Mouse (Mus musculus): ENCODE results near the gene Cox4i1. TPM values are rescaled to one million over a fixed set of nuclear protein-coding genes. Genes with fewer than 3 reads are reported as not detected.

Cox4i1 gene
- polyA plus RNA-seq (2012; rRNA removed) = 2,082 and 2,130 TPM in 2 replicates

DNA sequence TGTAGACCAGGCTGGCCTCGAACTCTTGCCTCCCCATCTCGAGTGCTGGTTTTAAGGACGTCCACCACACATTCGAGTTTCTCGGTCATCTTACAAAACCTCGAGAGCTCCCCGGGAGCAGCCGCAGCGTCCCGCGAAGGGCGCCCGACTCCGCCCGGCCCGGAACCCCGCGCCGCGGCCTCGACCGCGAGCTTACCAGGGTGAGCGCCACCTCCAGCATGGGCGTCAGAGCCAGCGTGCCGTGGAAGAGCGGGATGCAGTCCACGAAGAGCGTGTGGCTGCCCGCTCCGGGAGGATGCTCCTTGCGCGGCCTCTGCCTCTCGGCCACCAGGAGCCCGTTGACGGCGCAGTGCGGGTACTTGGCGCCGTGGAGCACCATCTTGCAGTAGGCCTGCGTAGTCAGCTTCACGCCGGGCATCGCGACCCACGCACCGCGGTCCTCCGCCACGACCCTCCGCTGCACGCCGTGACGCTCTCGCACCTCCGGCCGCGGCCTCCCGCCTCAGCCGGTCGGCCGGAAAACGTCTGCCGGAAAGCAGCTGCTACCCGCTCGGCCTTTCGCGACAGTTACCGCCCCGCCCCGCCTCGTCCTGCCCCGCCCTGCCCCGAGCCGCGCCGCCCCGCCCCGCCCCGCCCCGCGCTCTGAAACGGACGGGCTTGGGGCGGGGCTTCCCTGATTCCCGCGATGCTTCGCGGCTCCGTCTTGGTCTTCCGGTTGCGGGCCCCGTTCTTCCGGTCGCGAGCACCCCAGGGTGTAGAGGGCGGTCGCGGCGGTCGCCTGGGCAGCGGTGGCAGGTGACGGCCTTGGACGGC is at the start of gene Cox4i1, which contains the start of gene Gm27021:
Cox4i1 (plus strand) TSS at position 662 of the 813 bp plus-strand sequence.
Gm27021 (minus strand) TSS at position 519 of the 813 bp plus-strand sequence.
- DNase-seq (ENCODE audit: extremely low spot score in 1 of 2, low spot score in 1 of 2) = peak; percentile 57 to 89

DNA sequence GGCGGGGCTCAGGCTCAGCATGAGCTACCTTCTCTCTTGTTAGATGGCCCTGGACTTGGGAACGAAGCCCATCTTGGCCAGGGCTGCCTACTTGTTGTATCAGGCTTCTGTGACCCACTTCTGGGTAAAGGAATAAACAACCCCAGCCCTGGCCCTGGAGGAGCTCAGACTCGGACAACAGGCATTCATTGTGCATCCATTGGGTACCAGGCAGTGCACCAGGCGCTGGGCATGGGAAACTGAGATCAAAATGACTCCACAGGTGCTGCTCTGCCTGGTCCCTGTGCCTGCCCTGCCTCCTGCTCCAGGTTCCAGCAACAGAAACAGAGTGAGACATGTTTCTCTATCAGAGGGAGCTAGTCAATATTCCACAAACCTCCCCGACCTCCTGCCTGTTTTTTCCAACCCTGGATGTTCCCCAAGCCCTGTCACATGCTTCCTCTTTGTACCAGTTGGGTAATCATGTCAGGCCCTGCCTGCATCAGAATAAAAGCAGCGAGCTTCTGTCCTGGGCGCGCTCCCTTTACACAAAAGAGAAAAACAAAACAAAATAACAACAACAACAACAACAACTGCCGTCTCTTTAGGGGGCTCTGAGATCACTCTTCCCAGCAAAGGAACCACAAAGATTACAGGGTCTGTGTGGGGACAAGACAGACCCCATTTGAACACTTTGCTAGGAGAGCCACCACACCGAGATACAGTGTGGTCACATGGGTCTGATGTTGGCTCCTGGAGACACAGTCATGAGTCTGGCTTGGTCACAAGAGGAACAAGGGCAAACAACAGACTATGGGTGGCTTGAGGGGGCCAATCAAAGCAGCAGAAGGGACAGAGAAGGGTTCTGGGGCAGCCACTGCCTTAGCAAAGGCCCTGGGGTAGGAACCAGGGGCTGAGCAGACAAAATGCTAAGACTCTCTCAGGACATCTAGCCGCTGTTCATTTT is 48.5 kb upstream of the Cox4i1 start:
- DNase-seq (ENCODE audit: extremely low spot score in 1 of 2, low spot score in 1 of 2) = peak; percentile 38 to 45

DNA sequence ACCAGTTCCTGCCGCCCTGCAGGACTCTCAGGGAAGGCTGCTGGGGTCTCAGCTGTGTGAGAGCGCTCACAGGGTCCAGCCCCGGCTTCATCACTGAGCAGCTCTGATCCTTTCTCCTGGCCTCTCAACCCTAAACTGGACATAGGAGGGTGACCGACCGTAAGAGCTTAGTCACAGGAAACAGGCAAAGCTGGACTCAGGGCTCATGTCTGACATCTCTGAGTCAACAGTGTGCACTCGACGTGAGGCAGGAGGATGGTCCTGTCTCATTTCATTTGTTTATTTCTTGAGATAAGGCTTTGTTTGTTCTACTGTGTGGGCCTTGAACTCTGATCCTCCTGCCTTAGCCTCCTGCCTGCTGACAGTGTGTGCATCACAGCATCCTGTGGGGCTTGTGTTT is 47.6 kb upstream of the Cox4i1 start:
- no peak for DNase-seq (ENCODE audit: extremely low spot score in 1 of 2, low spot score in 1 of 2)

DNA sequence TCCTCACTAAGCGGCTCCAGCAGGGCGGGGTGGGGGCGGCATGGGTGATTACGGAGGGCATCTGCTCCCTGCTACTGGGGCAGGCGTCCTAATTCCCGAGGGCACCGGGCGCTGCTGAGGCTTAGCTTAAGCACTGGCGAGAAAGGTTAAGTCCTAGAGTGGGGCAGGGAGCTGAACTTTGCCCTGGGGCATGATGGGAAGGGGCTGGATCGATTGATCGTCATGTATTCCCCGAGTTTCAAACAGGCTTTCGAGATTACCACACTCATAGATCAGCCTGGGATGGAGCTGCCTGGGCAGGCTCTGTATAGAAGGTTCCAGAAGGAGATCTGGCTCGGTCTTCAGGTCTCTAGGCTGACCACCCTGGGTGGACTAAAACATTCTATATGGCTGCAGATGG is 45.9 kb upstream of the Cox4i1 start:
- no peak for DNase-seq (ENCODE audit: extremely low spot score in 1 of 2, low spot score in 1 of 2)

DNA sequence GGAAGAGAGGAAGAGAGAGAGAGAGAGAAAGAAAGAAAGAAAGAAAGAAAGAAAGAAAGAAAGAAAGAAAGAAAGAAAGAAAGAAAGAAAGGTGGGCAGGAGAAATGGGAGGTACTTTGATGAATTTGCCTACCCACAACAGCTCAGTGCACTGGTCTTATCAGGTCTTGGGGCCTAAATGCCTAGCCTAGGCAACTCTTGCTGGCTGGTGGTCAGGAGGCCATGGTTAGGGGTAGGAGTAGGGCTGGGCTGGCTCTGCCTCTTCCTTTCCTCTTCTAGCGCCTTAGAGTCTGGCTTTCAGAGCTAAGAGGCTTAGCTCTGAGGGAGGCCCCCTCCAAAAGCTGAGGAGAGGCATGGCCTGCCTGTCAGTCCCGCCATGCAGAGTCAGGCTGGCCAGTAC is 44.4 kb upstream of the Cox4i1 start:
- no peak for DNase-seq (ENCODE audit: extremely low spot score in 1 of 2, low spot score in 1 of 2)

DNA sequence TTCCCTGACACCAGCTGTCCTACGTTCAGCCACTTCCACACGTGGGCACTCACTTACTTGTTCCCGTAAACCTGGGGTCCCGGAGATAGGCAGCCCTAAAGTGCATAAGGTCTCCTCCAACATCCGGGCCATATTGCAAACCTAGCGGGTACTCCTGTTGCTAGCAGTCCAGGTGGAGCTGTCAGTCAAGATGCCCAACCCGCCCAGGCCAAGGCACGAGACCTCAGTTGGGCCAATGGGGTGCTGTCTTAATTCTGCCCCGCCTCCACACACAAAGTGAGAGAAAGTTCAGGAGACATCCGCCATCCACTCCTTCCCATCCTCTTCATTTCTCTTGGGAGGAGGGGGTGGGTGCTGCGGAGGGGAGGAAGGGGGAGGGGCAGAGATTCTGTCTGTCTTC is 41.6 kb upstream of the Cox4i1 start:
- no peak for DNase-seq (ENCODE audit: extremely low spot score in 1 of 2, low spot score in 1 of 2)

DNA sequence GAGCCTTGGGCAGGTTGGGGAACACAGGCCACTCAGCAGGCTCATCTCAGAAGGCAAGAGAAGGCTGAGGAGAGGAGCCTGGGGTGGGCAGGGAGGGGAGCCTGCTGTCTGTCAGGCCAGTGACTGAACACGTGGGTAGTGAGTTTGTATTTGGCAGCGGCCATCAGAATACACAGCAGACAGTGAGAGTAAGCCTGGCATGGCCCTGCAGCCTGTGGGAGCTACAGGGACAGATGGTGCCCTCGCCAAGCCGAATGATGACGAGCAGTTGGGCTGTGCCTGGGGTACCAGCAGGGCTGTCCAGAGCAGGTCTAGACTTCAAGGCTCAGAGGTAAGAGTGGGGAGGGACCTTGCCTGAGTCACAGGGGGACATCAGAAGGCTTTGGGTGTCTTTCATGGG is 40.7 kb upstream of the Cox4i1 start:
- no peak for DNase-seq (ENCODE audit: extremely low spot score in 1 of 2, low spot score in 1 of 2)

DNA sequence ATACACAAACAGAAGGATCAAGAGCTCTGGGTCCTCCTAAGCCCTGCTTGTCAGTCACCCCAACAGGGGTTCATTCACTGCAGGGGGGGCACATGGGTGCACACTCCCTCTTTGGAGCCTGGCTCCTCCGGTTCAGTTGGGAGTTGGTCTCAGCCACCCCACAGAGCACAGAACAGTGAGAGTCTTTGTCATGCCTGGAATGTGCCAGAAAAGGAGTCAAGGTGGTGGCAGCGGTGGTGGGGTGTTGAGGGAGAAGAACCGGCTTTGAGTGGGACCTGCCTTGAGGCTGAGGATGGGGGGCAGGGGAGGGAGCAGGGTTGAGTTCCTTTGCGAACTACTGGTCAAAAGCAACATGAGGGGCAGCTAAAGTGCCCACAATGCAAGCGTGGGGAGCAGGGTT is 38.0 kb upstream of the Cox4i1 start:
- DNase-seq (ENCODE audit: extremely low spot score in 1 of 2, low spot score in 1 of 2) = no peak

DNA sequence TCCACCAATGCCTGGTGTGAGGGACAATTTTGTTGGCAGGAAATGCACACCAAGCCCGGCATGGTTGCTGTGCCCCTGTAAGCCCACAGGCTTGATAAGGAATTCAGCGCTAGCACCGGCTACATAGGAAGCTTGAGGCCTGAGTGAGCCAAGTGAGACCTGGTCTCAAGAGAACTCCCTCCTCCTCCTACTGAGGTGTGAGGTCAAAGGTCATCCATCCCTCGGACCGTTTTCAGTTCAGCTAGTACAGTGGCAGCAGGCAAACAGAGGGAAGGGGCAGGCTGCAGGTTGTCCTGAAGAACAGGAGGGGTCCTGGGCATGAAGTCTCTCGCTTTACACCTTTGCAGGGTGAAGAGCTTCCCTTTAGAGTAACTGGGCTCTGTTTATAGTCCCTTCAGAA is 37.2 kb upstream of the Cox4i1 start:
- no peak for DNase-seq (ENCODE audit: extremely low spot score in 1 of 2, low spot score in 1 of 2)

DNA sequence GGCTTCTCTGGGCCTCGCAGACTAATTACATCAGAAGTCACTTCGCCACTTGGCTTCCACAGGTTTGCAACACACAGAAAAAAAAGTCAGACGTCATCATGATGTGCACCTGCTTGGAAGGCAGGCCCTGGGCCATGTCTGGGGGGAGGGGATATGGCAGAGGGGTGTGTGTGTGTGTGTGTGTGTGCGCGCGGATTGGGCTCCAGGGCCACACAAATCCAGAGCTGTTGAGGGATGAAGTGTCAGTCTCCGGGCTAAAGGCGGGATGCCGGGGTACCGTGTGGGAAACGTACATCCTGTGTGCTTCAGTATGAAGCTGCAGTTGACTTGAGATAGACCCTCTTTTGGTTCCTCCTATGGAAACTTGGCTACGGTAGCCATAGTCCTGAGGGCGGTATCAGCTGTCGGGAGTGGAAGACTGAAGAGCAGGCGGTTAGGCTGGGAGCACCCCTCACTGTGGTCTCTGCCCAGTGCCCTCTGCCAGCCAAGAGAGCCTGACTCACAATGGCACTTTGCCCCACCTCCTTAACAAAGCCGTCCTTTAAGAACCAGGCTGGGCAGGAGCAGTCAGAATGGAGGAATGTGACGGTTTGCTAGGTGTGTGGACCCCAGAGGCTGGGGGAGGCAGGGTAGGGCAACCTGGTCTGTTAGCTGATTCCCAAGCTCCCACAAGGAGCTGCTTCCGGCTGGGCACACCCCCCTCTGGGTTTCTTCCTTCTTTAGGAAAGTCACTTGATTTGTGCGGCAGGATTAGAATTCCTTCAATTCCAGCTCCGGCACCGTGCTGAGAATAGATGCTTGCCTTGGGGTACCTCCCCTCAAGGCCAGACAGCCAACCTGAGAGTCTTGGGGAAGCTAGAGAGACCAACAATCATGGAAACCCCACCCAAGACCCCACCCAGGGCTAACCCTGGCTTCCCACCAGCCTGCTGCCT is 36.3 kb upstream of the Cox4i1 start:
- DNase-seq (ENCODE audit: extremely low spot score in 1 of 2, low spot score in 1 of 2) = no peak

DNA sequence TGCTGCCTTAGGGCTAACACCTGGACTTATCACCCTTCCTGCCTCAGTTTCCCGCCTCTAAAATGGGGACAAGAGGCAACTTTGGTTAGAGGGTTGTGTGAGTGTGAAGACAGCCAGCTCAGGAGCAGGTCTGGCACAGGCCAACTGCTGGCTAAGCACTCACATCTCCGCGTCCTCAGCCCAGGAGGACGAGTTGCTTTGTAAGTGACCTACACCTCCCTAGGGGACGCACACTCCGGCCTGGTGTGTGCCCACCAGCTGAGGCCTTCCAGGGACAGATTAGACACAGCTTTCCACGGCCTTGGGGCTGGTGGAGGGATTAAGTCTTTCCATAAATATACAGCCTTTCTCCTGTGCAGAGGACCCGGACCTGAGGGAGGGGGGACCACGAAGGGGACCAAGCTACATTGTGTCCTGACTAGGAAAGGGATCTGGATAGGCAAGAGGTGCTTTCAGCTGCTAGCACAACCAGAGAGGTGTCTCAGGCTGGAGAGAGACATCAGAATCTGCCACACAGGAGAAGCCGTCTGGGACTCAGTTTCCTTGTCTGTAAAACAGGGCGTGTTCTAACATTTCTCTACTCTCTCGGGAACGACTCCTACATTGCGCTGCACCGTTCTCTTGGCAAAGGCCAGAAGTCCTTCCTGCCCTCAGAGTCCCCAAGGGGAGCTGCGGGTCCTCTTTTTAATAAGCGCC is 34.9 kb upstream of the Cox4i1 start:
- DNase-seq (ENCODE audit: extremely low spot score in 1 of 2, low spot score in 1 of 2) = no peak

DNA sequence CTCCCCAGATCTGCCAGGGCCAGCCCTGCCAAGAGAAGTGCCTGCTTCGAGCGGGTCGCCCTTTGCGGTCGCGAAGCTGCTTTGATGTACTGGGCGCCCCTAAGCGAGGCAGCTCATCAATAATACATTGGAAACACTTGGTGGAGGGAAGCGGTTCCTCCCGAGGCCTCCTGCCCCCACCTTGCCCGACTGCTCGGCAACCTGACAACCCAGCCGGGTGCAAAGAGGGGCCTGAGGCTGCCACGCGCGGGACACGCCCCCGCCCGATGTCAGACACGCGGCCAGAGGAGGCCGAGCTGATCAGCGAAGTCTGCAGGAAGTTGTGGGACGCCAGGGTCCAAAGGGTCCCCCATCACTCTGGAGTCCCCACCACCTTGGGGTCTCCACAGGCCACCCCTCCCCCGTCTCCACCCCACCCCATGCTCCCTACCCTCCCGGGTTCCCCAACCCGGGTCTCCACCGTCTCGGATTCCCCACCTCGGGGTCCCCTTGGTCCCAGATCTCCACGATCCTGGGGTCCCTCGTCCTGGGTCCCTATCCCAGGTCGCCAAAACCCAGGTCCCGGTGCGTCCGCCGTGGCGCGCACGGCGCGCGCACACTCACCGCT is 34.3 kb upstream of the Cox4i1 start:
- no peak for DNase-seq (ENCODE audit: extremely low spot score in 1 of 2, low spot score in 1 of 2)

DNA sequence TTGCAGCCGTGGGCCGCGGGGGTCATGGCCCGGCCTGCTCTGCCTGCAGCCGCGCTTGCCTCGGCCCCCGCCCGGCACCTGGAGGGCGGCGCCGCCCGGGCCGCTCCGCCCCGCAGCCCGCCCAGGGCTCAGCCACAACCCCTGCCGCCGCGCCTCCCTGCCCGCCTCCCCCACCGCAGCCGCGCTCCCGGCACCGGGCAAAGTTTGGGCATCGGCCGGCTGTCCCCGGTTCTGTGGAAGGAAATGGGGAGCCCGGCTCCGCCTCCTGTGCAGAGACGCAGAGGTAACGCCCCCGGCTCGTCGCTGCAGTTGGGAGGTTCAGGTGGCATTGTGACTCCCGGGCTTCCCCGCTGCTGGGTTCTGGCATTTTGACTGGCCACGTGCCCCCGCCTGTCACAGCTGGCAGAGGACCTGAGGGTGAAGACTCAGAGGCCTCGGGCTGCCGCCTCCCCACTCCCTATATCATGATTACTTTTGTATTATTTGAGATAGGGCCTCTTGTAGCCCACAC is 33.6 kb upstream of the Cox4i1 start:
- peak in 1 of 2 experiments; percentile 45 for DNase-seq (ENCODE audit: extremely low spot score in 1 of 2, low spot score in 1 of 2)

DNA sequence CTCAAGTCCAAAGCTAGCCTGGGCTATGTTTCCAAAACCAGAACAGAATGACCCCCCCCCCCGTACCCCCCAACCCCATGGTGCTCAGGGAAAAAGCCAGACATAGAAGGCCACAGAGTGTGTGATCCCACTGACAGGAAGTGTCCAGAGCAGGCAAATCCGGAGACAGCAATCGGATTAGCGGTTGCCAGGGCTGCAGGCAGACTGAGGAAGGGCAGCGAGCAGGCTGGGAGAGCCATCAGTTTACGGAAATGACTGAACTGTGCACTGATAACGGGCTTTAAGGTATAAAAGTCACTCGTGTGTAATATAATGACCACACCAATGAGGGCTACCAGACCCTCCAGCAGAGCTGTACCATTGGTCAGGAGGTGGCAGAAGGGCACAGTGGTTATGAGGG is 26.8 kb upstream of the Cox4i1 start:
- no peak for DNase-seq (ENCODE audit: extremely low spot score in 1 of 2, low spot score in 1 of 2)

DNA sequence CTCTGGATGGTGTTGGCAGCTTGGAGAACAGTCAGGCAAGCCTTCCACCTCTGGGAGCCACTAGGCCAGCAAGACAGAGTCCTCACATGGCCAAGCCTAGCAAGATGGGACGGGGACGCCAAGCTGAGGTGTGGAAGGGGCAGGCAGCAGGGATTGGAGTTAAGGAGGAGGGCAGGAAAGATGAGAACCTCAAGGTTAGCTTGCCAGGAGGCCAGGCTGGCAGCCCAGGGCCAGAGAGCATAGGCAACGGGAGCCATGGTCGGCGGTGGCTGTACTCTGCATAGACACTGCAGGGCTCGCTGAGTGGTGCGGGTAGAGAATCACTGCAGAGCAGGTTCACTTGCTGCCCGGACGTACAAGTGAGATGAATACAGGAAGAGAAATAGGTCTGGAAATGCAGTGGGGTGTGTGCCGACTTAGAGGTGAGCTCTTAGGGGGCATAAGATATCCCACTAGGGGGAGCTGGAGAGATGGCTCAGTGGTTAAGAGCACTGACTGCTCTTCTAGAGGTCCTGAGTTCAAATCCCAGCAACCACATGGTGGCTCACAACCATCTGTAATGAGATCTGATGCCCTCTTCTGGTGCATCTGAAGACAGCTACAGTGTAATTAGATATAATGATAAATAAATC is 25.9 kb upstream of the Cox4i1 start:
- DNase-seq (ENCODE audit: extremely low spot score in 1 of 2, low spot score in 1 of 2) = no peak

DNA sequence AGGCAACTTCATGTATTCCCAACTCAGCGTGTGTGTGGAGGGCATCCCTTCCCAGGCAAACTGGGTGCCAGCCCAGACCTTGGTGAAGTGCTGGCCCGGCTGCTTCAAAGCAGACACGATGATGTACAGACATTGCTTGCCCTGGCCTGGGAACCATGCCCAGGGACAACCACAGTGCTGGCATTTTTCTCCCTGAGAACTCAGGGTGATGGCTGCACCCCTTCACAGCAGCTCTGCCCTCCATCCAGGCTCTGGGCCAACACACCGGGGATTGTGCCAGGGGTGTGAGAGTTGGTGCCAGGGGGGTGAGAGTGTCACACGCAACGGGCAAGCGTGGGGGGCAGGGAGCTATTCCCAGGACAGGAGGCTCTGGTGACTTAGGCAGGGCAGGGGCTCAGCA is 23.4 kb upstream of the Cox4i1 start:
- DNase-seq (ENCODE audit: extremely low spot score in 1 of 2, low spot score in 1 of 2) = peak; percentile 55 to 81

DNA sequence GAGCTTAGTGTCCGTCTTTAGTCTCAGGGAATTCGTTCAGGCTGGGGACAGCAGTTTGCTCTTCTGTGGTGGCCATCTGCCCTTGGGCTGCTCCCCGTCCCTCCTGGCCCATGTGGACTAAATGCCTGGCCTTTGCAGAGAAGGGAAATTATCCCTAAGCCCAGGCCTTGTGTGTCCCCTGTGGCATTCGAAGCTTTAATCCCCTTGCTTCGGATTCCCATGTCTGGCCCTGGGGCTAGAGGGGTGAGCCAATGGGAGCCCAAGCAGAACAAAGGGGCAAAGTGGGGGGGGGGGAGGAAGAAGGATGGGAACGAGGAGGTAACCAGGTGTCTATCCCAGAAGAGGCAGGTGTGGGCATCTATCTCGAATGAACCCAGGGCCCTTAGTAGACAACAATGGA is 20.5 kb upstream of the Cox4i1 start, which contains the start of gene 1190005I06Rik:
1190005I06Rik (minus strand) TSS at position 101 of the 400 bp plus-strand sequence.
- DNase-seq (ENCODE audit: extremely low spot score in 1 of 2, low spot score in 1 of 2) = no peak

DNA sequence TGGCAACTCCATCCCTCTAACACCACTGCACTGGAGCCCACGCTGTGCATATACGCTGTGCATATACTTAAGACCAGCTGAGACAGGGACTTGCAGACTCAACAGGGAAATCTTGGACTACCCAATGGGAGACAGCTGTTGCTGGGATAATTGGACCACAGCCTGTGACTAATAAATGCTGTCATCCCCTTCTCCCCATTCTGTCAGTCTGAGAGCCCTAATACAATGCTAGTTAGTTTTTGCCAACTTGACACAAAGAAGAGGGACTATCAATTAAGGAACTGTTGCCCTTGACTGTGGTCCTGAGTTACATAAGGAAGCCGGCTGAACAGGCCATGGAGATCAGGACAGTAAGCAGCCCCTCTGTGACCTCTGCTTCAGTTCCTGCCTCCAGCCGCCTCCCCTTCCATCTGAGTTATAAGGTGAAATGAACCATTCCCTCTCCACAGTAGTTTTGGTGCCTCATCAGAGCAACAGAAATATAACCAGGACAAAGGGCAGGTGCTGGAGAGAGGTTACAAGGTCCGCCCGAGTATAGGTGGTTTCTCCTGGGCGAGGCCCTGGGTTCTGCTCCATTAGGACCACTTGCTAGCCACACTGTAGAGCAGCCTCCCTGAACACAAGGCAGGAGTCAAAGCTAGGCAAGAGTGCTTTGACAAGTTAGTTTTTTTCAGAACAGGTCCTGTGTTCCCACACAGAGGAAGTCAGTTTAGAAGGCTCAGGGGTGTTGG is 11.5 kb upstream of the Cox4i1 start:
- DNase-seq (ENCODE audit: extremely low spot score in 1 of 2, low spot score in 1 of 2) = no peak
